Mouse (Mus musculus) kidney, postnatal 0 days (tissue): ENCODE data around the gene Defb36. TPM values are rescaled to one million over a fixed set of nuclear protein-coding genes. Genes with fewer than 3 reads are reported as not detected.

ENCODE experiments used
- ATAC-seq: fragments of 200-750 bp; cut with Nextera tagmentation; replicated peaks from 2 replicates; pipeline ENCODE4 v1.8.0; 2017; ENCODE audit warnings: low read depth, moderate number of reproducible peaks, moderate TSS enrichment, moderate library complexity; ENCODE audit not compliant: low FRiP score
- DNase-seq: peaks from one replicate; pipeline ENCODE4 v3.0.0-alpha.2; 2016; ENCODE audit warnings: low spot score
- H3K27ac ChIP-seq: fragments of 300-500 bp; sonication (generic); 2 replicates; pipeline ENCODE4 v1.5.1; 2014; ENCODE audit warnings: mild to moderate bottlenecking
- H3K27me3 ChIP-seq: fragments of 300-500 bp; sonication (generic); 2 replicates; pipeline ENCODE4 v1.6.1; 2014; ENCODE audit warnings: low read length, mixed read lengths; ENCODE audit not compliant: insufficient read depth
- H3K36me3 ChIP-seq: fragments of 300-500 bp; sonication (generic); 2 replicates; pipeline ENCODE4 v1.6.1; 2014; ENCODE audit warnings: low read length, mixed read lengths; ENCODE audit not compliant: insufficient read depth
- H3K4me1 ChIP-seq: fragments of 300-500 bp; sonication (generic); replicated peaks from 2 replicates; pipeline ENCODE4 v1.6.1; 2014; ENCODE audit warnings: antibody characterized with exemption, low read length, mixed read lengths; ENCODE audit not compliant: insufficient read depth
- H3K4me2 ChIP-seq: fragments of 300-500 bp; sonication (generic); 2 replicates; pipeline ENCODE4 v1.6.1; 2014; ENCODE audit warnings: mild to moderate bottlenecking, low read length, moderate library complexity, mixed read lengths
- H3K4me3 ChIP-seq: fragments of 300-500 bp; sonication (generic); replicated peaks from 2 replicates; pipeline ENCODE4 v1.5.1; 2014; ENCODE audit warnings: low read depth, low read length
- H3K9ac ChIP-seq: fragments of 300-500 bp; sonication (generic); 2 replicates; pipeline ENCODE4 v1.6.1; 2014; ENCODE audit warnings: low read depth, low read length
- H3K9me3 ChIP-seq: fragments of 300-500 bp; sonication (generic); replicated peaks from 2 replicates; pipeline ENCODE4 v1.6.1; 2016; ENCODE audit warnings: low read length, inconsistent platforms, mixed read lengths
- CTCF ChIP-seq: IDR thresholded peaks from 2 replicates; pipeline ENCODE4 v1.5.1; 2016; ENCODE audit warnings: antibody characterized with exemption, low read depth, mild to moderate bottlenecking, moderate library complexity
- WGBS: fragments of 180-500 bp; shearing (Covaris S2); extraction: QIAGEN DNeasy Blood & Tissue Kit; methylation state at CpG from one replicate; pipeline ENCODE4 v1.1.7; 2014; 5-methylcytosine and 5-hydroxymethylcytosine counted together
- polyA plus RNA-seq: library from polyadenylated mRNA; unstranded; fragments of >200 nt; fragmentation: Nextera tagmentation; extraction: Ambion mirVana; gene quantifications from 2 replicates; pipeline ENCODE4 v1.2.1, GENCODE M21; 2015

Defb36 gene
- polyA plus RNA-seq, 1 experiment from 2014 or later = 3.6 TPM

GRCm38 (mm10) chr2:152600076-152600475 lies 4.1 kb upstream of the Defb36 start:
- H3K4me2 ChIP-seq = no peak overlapping the region
- WGBS = 68% methylated on average over 6 of the region's 6 CpGs
- DNase-seq = no peak
- no peak for TF ChIP-seq CTCF
- no peak overlapping the region for H3K4me3 ChIP-seq
- H3K9me3 ChIP-seq = no peaks in the 10 kb centered on the region
- H3K9ac ChIP-seq = no peak overlapping the region
- no peaks in the 10 kb centered on the region for H3K36me3 ChIP-seq
- H3K4me1 ChIP-seq = no peaks in the 10 kb centered on the region
- H3K27me3 ChIP-seq = no peaks in the 10 kb centered on the region
- H3K27ac ChIP-seq = no peak overlapping the region
- ATAC-seq = no peak

- Histone ChIP-seq H3K4me3 (no peak overlapping the region), H3K36me3 (no peaks in the 10 kb centered on the region), H3K9me3 (no peaks in the 10 kb centered on the region), H3K4me2 (no peak overlapping the region), H3K4me1 (peaks cover 2% of the 10 kb centered on the region; the same call in 1 of the 2 replicates), H3K27me3 (no peaks in the 10 kb centered on the region), H3K27ac (no peak overlapping the region), H3K9ac (no peak overlapping the region)
- 79% methylated on average over 4 of the region's 4 CpGs for WGBS
- TF ChIP-seq CTCF = peak; percentile 46
- ATAC-seq = no peak
- DNase-seq = no peak
Observed at GRCm38 (mm10) chr2:152601275-152601960, 2.7 kb upstream of the Defb36 start.

- no peak; the same call in 1 of the 2 replicates for ATAC-seq
Observed at GRCm38 (mm10) chr2:152607746-152608145, 3.6 kb downstream of the Defb36 start.

GRCm38 (mm10) chr2:152608719-152609118 lies 4.6 kb downstream of the Defb36 start:
- no peak overlapping the region for H3K4me3 ChIP-seq

More at GRCm38 (mm10) chr2:152607746-152608145, 3.6 kb downstream of the Defb36 start:
- Histone ChIP-seq H3K27ac (peak overlapping the region; percentile 60; the same call in 1 of the 2 replicates), H3K9ac (no peak overlapping the region), H3K27me3 (no peaks in the 10 kb centered on the region), H3K36me3 (no peaks in the 10 kb centered on the region), H3K4me2 (no peak overlapping the region), H3K9me3 (no peaks in the 10 kb centered on the region), H3K4me3 (no peak overlapping the region), H3K4me1 (peaks cover 10% of the 10 kb centered on the region; the same call in 1 of the 2 replicates)
- TF ChIP-seq CTCF = no peak
- 9% methylated on average over 6 of the region's 6 CpGs for WGBS
- peak; percentile 84 for DNase-seq

GRCm38 (mm10) chr2:152612193-152612592 lies 8.1 kb downstream of the Defb36 start:
- H3K4me3 ChIP-seq = no peak overlapping the region
- no peak overlapping the region for H3K27ac ChIP-seq
- WGBS = 45% methylated on average over 8 of the region's 8 CpGs
- peaks cover 1% of the 10 kb centered on the region; the same call in 1 of the 2 replicates for H3K4me1 ChIP-seq
- DNase-seq (no peak), ATAC-seq (no peak)
- no peaks in the 10 kb centered on the region for H3K36me3 ChIP-seq
- no peak overlapping the region for H3K4me2 ChIP-seq
- no peaks in the 10 kb centered on the region for H3K9me3 ChIP-seq
- no peaks in the 10 kb centered on the region for H3K27me3 ChIP-seq
- no peak overlapping the region for H3K9ac ChIP-seq
- TF ChIP-seq CTCF = no peak

More at GRCm38 (mm10) chr2:152608719-152609118, 4.6 kb downstream of the Defb36 start:
- Histone ChIP-seq H3K27ac (no peak overlapping the region), H3K9me3 (no peaks in the 10 kb centered on the region), H3K27me3 (no peaks in the 10 kb centered on the region), H3K36me3 (no peaks in the 10 kb centered on the region), H3K4me1 (peaks cover 10% of the 10 kb centered on the region; the same call in 1 of the 2 replicates), H3K9ac (no peak overlapping the region), H3K4me2 (no peak overlapping the region)
- ATAC-seq (no peak), DNase-seq (no peak)
- 81% methylated on average over 1 of the region's 1 CpGs for WGBS
- peak; percentile 40; the same call in 1 of the 2 replicates for TF ChIP-seq CTCF

GRCm38 (mm10) chr2:152615563-152615962 lies 11.4 kb downstream of the Defb36 start:
- Histone ChIP-seq H3K9ac (no peak overlapping the region), H3K27me3 (no peaks in the 10 kb centered on the region), H3K4me3 (no peak overlapping the region), H3K4me2 (no peak overlapping the region), H3K9me3 (no peaks in the 10 kb centered on the region), H3K27ac (no peak overlapping the region), H3K4me1 (no peaks in the 10 kb centered on the region), H3K36me3 (no peaks in the 10 kb centered on the region)
- peak; percentile 69 for ATAC-seq
- 6% methylated on average over 7 of the region's 7 CpGs for WGBS
- peak; percentile 96 for DNase-seq
- TF ChIP-seq CTCF = peak; percentile 97
